Mouse (Mus musculus): ENCODE measurements around the gene Fkbp15.
"Not testable (repeated sequence)": the region's sequence is repeated elsewhere in the genome, so short reads cannot be mapped to it uniquely, and the experiment has no call there.

Gene Fkbp15

GRCm38 (mm10) chr4:62282969-62283368 lies 77.4 kb downstream of the Fkbp15 start:
- DNase-seq (ENCODE audit: low read depth, low spot score) = no peak

- DNase-seq (ENCODE audit: low read depth, low spot score) = no peak
Measured at GRCm38 (mm10) chr4:62281319-62281718, 79.0 kb downstream of the Fkbp15 start.

GRCm38 (mm10) chr4:62278081-62278480 lies 82.3 kb downstream of the Fkbp15 start:
- DNase-seq (ENCODE audit: low read depth, low spot score) = no peak

- no peak for DNase-seq (ENCODE audit: low read depth, low spot score)
Measured at GRCm38 (mm10) chr4:62277222-62277621, 83.1 kb downstream of the Fkbp15 start.

GRCm38 (mm10) chr4:62276642-62277041 lies 83.7 kb downstream of the Fkbp15 start:
- no peak for DNase-seq (ENCODE audit: low read depth, low spot score)

GRCm38 (mm10) chr4:62274841-62275536 lies 85.4 kb downstream of the Fkbp15 start:
- no peak for DNase-seq (ENCODE audit: low read depth, low spot score)

GRCm38 (mm10) chr4:62273916-62274315 lies 86.4 kb downstream of the Fkbp15 start:
- DNase-seq (ENCODE audit: low read depth, low spot score) = no peak

GRCm38 (mm10) chr4:62272696-62273095 lies 87.7 kb downstream of the Fkbp15 start:
- DNase-seq (ENCODE audit: low read depth, low spot score) = no peak

- DNase-seq (ENCODE audit: low read depth, low spot score) = no peak
Measured at GRCm38 (mm10) chr4:62267101-62267500, 93.2 kb downstream of the Fkbp15 start.

- not testable (repeated sequence) for DNase-seq (ENCODE audit: low read depth, low spot score)
Measured at GRCm38 (mm10) chr4:62266016-62266415, 94.3 kb downstream of the Fkbp15 start.

- no peak for DNase-seq (ENCODE audit: low read depth, low spot score)
Measured at GRCm38 (mm10) chr4:62265154-62265836, 95.1 kb downstream of the Fkbp15 start.

GRCm38 (mm10) chr4:62263133-62263844 lies 97.1 kb downstream of the Fkbp15 start:
- no peak for DNase-seq (ENCODE audit: low read depth, low spot score)

- no peak for DNase-seq (ENCODE audit: low read depth, low spot score)
Measured at GRCm38 (mm10) chr4:62262276-62262675, 98.1 kb downstream of the Fkbp15 start, which contains the start of gene Slc31a2. TSS of gene Slc31a2 (plus strand) at chr4:62262562.

- no peak for DNase-seq (ENCODE audit: low read depth, low spot score)
Measured at GRCm38 (mm10) chr4:62256931-62257330, 103.4 kb downstream of the Fkbp15 start.

GRCm38 (mm10) chr4:62254551-62254950 lies 105.8 kb downstream of the Fkbp15 start:
- DNase-seq (ENCODE audit: low read depth, low spot score) = no peak

- no peak for DNase-seq (ENCODE audit: low read depth, low spot score)
Measured at GRCm38 (mm10) chr4:62251776-62252175, 108.6 kb downstream of the Fkbp15 start.

GRCm38 (mm10) chr4:62250896-62251544 lies 109.3 kb downstream of the Fkbp15 start:
- DNase-seq (ENCODE audit: low read depth, low spot score) = no peak
